Mouse (Mus musculus): ENCODE data around the gene Tsku. TPM values are rescaled to one million over a fixed set of nuclear protein-coding genes. Genes with fewer than 3 reads are reported as not detected.

Gene Tsku
- polyA plus RNA-seq (2011; ENCODE audit: insufficient read depth, insufficient read length, low read depth, missing spikeins) = 17.5 TPM in 2 replicates

GRCm38 (mm10) chr7:98361063-98361652 is at the start of gene Tsku:
Gene Tsku, minus strand, starts transcription at chr7:98361328.
- H3K4me3 ChIP-seq (ENCODE audit: low read depth, low read length) = peak within 1 kb of the TSS; percentile 86
- TF ChIP-seq EP300 (IDR thresholded peaks at IDR 0.05; ENCODE audit: insufficient read depth, low read depth, low read length) (peak; percentile 80), CTCF (IDR thresholded peaks at IDR 0.05; ENCODE audit: low read depth, low read length) (no peak), POLR2A (IDR thresholded peaks at IDR 0.05; ENCODE audit: insufficient read depth, low read length) (peak; percentile 25)
- H3K27me3 ChIP-seq (ENCODE audit: control insufficient read depth, insufficient read depth, low read length, poor library complexity, severe bottlenecking) = no peaks in the 10 kb centered on the region
- 0 out of 2 replicates have a peak, but pooled peaks cover 3% of the 10 kb centered on the region for H3K9me3 ChIP-seq (replicated peaks; ENCODE audit: control insufficient read depth, insufficient read depth, low read length, poor library complexity, severe bottlenecking)
- no peaks in the 10 kb centered on the region for H3K36me3 ChIP-seq (ENCODE audit: control insufficient read depth, insufficient read depth, low read length, poor library complexity, severe bottlenecking)
- peak within 1 kb of the TSS; percentile 74 for H3K9ac ChIP-seq (ENCODE audit: low read depth, poor library complexity, severe bottlenecking)
- no peaks in the 10 kb centered on the region for H3K4me1 ChIP-seq (ENCODE audit: control insufficient read depth, insufficient read depth, low read length)
- H3K27ac ChIP-seq (ENCODE audit: insufficient read depth, low read length) = peak within 1 kb of the TSS; percentile 20

DNA sequence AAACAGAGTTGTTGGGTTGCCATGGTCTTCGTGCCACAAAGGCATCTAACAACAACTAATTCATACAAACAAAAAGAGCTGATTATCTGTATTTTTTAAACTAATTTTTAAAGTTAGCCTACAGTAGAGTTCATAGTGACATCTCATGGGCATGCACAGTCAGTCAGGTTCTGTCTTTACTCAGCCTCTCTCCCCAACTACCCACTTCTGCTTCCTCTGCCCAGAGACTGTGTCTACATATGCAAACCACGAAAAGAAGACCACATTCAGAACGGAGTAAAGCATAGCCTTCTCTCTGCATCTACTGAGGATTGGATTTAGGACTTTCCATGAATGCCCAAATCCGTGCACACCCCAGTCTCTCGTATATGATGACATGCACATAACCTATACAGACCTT is 46.5 kb upstream of the Tsku start:
- H3K4me3 ChIP-seq (ENCODE audit: low read depth, low read length) = no peak overlapping the region
- no peak overlapping the region for H3K9ac ChIP-seq (ENCODE audit: low read depth, poor library complexity, severe bottlenecking)
- no peaks in the 10 kb centered on the region for H3K4me1 ChIP-seq (ENCODE audit: control insufficient read depth, insufficient read depth, low read length)
- no peaks in the 10 kb centered on the region for H3K27me3 ChIP-seq (ENCODE audit: control insufficient read depth, insufficient read depth, low read length, poor library complexity, severe bottlenecking)
- H3K9me3 ChIP-seq (replicated peaks; ENCODE audit: control insufficient read depth, insufficient read depth, low read length, poor library complexity, severe bottlenecking) = no peaks in the 10 kb centered on the region
- H3K36me3 ChIP-seq (ENCODE audit: control insufficient read depth, insufficient read depth, low read length, poor library complexity, severe bottlenecking) = no peaks in the 10 kb centered on the region
- TF ChIP-seq CTCF (IDR thresholded peaks at IDR 0.05; ENCODE audit: low read depth, low read length) = no peak
- no peak for TF ChIP-seq EP300 (IDR thresholded peaks at IDR 0.05; ENCODE audit: insufficient read depth, low read depth, low read length)
- TF ChIP-seq POLR2A (IDR thresholded peaks at IDR 0.05; ENCODE audit: insufficient read depth, low read length) = no peak
- H3K27ac ChIP-seq (ENCODE audit: insufficient read depth, low read length) = no peak overlapping the region

- Histone ChIP-seq H3K4me3 (ENCODE audit: low read depth, low read length) (no peak overlapping the region), H3K9me3 (replicated peaks; ENCODE audit: control insufficient read depth, insufficient read depth, low read length, poor library complexity, severe bottlenecking) (0 out of 2 replicates have a peak, but pooled peaks cover 4% of the 10 kb centered on the region), H3K27me3 (ENCODE audit: control insufficient read depth, insufficient read depth, low read length, poor library complexity, severe bottlenecking) (no peaks in the 10 kb centered on the region), H3K36me3 (ENCODE audit: control insufficient read depth, insufficient read depth, low read length, poor library complexity, severe bottlenecking) (no peaks in the 10 kb centered on the region), H3K27ac (ENCODE audit: insufficient read depth, low read length) (no peak overlapping the region), H3K4me1 (ENCODE audit: control insufficient read depth, insufficient read depth, low read length) (no peaks in the 10 kb centered on the region), H3K9ac (ENCODE audit: low read depth, poor library complexity, severe bottlenecking) (no peak overlapping the region)
- TF ChIP-seq POLR2A (IDR thresholded peaks at IDR 0.05; ENCODE audit: insufficient read depth, low read length) = no peak
- TF ChIP-seq CTCF (IDR thresholded peaks at IDR 0.05; ENCODE audit: low read depth, low read length) = no peak
- no peak for TF ChIP-seq EP300 (IDR thresholded peaks at IDR 0.05; ENCODE audit: insufficient read depth, low read depth, low read length)
Measured at GRCm38 (mm10) chr7:98403996-98404395, 42.9 kb upstream of the Tsku start.

- Histone ChIP-seq H3K27ac (ENCODE audit: insufficient read depth, low read length) (no peak overlapping the region), H3K4me3 (ENCODE audit: low read depth, low read length) (no peak overlapping the region), H3K36me3 (ENCODE audit: control insufficient read depth, insufficient read depth, low read length, poor library complexity, severe bottlenecking) (no peaks in the 10 kb centered on the region), H3K9me3 (replicated peaks; ENCODE audit: control insufficient read depth, insufficient read depth, low read length, poor library complexity, severe bottlenecking) (0 out of 2 replicates have a peak, but pooled peaks cover 4% of the 10 kb centered on the region), H3K9ac (ENCODE audit: low read depth, poor library complexity, severe bottlenecking) (no peak overlapping the region), H3K4me1 (ENCODE audit: control insufficient read depth, insufficient read depth, low read length) (no peaks in the 10 kb centered on the region), H3K27me3 (ENCODE audit: control insufficient read depth, insufficient read depth, low read length, poor library complexity, severe bottlenecking) (no peaks in the 10 kb centered on the region)
- no peak for TF ChIP-seq POLR2A (IDR thresholded peaks at IDR 0.05; ENCODE audit: insufficient read depth, low read length)
- no peak for TF ChIP-seq CTCF (IDR thresholded peaks at IDR 0.05; ENCODE audit: low read depth, low read length)
- no peak for TF ChIP-seq EP300 (IDR thresholded peaks at IDR 0.05; ENCODE audit: insufficient read depth, low read depth, low read length)
Measured at GRCm38 (mm10) chr7:98402582-98403574, 41.8 kb upstream of the Tsku start.

DNA sequence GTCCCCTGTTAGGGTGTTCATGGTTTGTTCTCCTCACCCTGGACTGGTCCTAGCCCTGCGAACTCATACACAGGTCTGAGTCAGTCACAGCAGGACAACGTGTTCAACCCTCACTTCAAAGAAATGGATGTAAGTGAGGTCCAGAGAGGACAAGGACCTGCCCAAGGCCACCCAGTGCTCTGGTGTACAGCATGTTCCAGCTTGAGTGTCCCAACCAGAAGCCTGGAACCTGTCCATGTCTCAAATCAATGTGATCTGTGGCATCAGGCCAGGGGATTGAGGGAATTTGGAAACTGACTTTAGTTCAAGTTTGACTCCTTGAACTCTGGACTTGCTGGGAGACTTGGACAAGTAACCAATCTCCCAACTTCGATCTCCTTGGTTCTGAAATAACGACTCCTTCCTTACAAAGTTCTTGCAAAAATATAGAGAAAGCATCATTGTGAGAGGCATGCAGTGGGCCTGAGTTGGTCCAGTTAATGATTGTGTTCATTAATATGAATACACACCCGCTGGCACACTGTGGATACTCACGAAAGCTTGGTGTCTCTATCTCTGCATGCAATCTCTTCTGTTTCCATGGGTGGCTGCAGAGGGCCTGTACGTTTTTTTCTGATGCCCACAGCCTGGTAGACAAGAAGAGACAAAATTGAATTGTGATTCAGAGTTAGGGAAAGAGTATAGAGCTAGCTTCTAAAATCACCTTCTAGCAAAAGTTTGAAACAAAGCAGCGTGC is 31.5 kb upstream of the Tsku start:
- H3K9me3 ChIP-seq (replicated peaks; ENCODE audit: control insufficient read depth, insufficient read depth, low read length, poor library complexity, severe bottlenecking) = 0 out of 2 replicates have a peak, but pooled peaks cover 1% of the 10 kb centered on the region
- H3K9ac ChIP-seq (ENCODE audit: low read depth, poor library complexity, severe bottlenecking) = no peak overlapping the region
- H3K4me1 ChIP-seq (ENCODE audit: control insufficient read depth, insufficient read depth, low read length) = no peaks in the 10 kb centered on the region
- no peaks in the 10 kb centered on the region for H3K36me3 ChIP-seq (ENCODE audit: control insufficient read depth, insufficient read depth, low read length, poor library complexity, severe bottlenecking)
- no peak overlapping the region for H3K27ac ChIP-seq (ENCODE audit: insufficient read depth, low read length)
- no peak overlapping the region for H3K4me3 ChIP-seq (ENCODE audit: low read depth, low read length)
- no peaks in the 10 kb centered on the region for H3K27me3 ChIP-seq (ENCODE audit: control insufficient read depth, insufficient read depth, low read length, poor library complexity, severe bottlenecking)
- TF ChIP-seq CTCF (IDR thresholded peaks at IDR 0.05; ENCODE audit: low read depth, low read length) (no peak), EP300 (IDR thresholded peaks at IDR 0.05; ENCODE audit: insufficient read depth, low read depth, low read length) (no peak), POLR2A (IDR thresholded peaks at IDR 0.05; ENCODE audit: insufficient read depth, low read length) (no peak)

Data from ES-Bruce4 (cell line).